In genomic region chr11:106154091-106154490, GRCm38 (mm10) we compare ENCODE assay signal across 20 mouse cellular contexts. TPM values are rescaled to one million over a fixed set of nuclear protein-coding genes. Genes with fewer than 3 reads are reported as not detected.
DNase-seq lines count a peak whose midpoint lies in the region; ATAC-seq and TF ChIP-seq lines count a peak whose summit lies in the region.
"Had no signal": no experiment of that assay in that cellular context is flagged by ENCODE, and none has a peak within 500 bp of the region (broad histone marks: within the 10 kb centered on the region; RNA-seq: fewer than 3 reads in every experiment).

No protein-coding gene starts in this region.

- DNase-seq in embryonic facial prominence, embryonic 10.5 days (ENCODE audit: low spot score): no peak
- no peak for DNase-seq in layer of hippocampus, adult 2 months (ENCODE audit: low spot score in 2 of 2)
- no peak for DNase-seq in layer of hippocampus, adult 9-10 months (ENCODE audit: low spot score)
- no peak for DNase-seq in neural tube, embryonic 10.5 days (ENCODE audit: extremely low spot score, low spot score)
- peak; percentile 16 for DNase-seq in retina, embryonic 14.5 days (ENCODE audit: low spot score)
- DNase-seq in ovary, postnatal 10 days (ENCODE audit: low spot score): no peak
- DNase-seq: adrenal gland, postnatal 36 days; cerebellum, adult 2 months; kidney, adult 18-20 months; layer of hippocampus, postnatal 36 days; right cerebral cortex, postnatal 25 days had no signal

- no peak overlapping the region for H3K4me2 ChIP-seq in embryonic facial prominence, embryonic 12.5 days (replicated peaks)
- no peak overlapping the region for H3K4me2 ChIP-seq in neural tube, embryonic 13.5 days
- H3K4me2 ChIP-seq: heart, embryonic 15.5 days; hindbrain, embryonic 15.5 days; lung, embryonic 15.5 days had no signal

- no peak overlapping the region for H3K4me3 ChIP-seq in embryonic facial prominence, embryonic 12.5 days
- no peak overlapping the region for H3K4me3 ChIP-seq in embryonic facial prominence, embryonic 10.5 days
- no peak overlapping the region for H3K4me3 ChIP-seq in layer of hippocampus, adult 2 months
- no peak overlapping the region for H3K4me3 ChIP-seq in neural tube, embryonic 13.5 days
- H3K4me3 ChIP-seq: heart, embryonic 15.5 days; hindbrain, embryonic 15.5 days; lung, embryonic 15.5 days had no signal

- no peak for TF ChIP-seq CTCF in layer of hippocampus, adult 2 months (conservative IDR thresholded peaks at IDR 0.05)

- no peak for ATAC-seq in embryonic facial prominence, embryonic 12.5 days (ENCODE audit: insufficient number of reproducible peaks, insufficient read depth, low FRiP score, low TSS enrichment)
- ATAC-seq in neural tube, embryonic 13.5 days (ENCODE audit: low read depth): no peak
- ATAC-seq: Patski had no signal

- H3K36me3 ChIP-seq in embryonic facial prominence, embryonic 12.5 days: peaks cover 90% of the 10 kb centered on the region
- H3K36me3 ChIP-seq in embryonic facial prominence, embryonic 10.5 days (replicated peaks): peaks cover 99% of the 10 kb centered on the region
- H3K36me3 ChIP-seq in neural tube, embryonic 13.5 days: peaks cover 89% of the 10 kb centered on the region

- 78% methylated on average over 5 of the region's 5 CpGs for WGBS in embryonic facial prominence, embryonic 12.5 days
- WGBS in embryonic facial prominence, embryonic 10.5 days: 84% methylated on average over 5 of the region's 5 CpGs
- 85% methylated on average over 5 of the region's 5 CpGs for WGBS in neural tube, embryonic 13.5 days

- H3K9me3 ChIP-seq in embryonic facial prominence, embryonic 12.5 days: no peaks in the 10 kb centered on the region
- H3K9me3 ChIP-seq in embryonic facial prominence, embryonic 10.5 days: no peaks in the 10 kb centered on the region
- H3K9me3 ChIP-seq in neural tube, embryonic 13.5 days: no peaks in the 10 kb centered on the region
- H3K9me3 ChIP-seq: heart, embryonic 15.5 days; hindbrain, embryonic 15.5 days; lung, embryonic 15.5 days had no signal

- peaks cover 24% of the 10 kb centered on the region for H3K4me1 ChIP-seq in embryonic facial prominence, embryonic 12.5 days
- H3K4me1 ChIP-seq in embryonic facial prominence, embryonic 10.5 days: peaks cover 30% of the 10 kb centered on the region
- peaks cover 34% of the 10 kb centered on the region for H3K4me1 ChIP-seq in neural tube, embryonic 13.5 days (replicated peaks)

- no peak overlapping the region for H3K9ac ChIP-seq in embryonic facial prominence, embryonic 12.5 days
- no peak overlapping the region for H3K9ac ChIP-seq in neural tube, embryonic 13.5 days
- H3K9ac ChIP-seq: heart, embryonic 15.5 days; hindbrain, embryonic 15.5 days; lung, embryonic 15.5 days had no signal

- 0 out of 2 replicates have a peak overlapping the region, but pooled peaks have one; percentile 36 for H3K27ac ChIP-seq in embryonic facial prominence, embryonic 12.5 days
- no peak overlapping the region for H3K27ac ChIP-seq in embryonic facial prominence, embryonic 10.5 days (replicated peaks)
- peak overlapping the region; percentile 99 for H3K27ac ChIP-seq in layer of hippocampus, adult 2 months
- peak overlapping the region; percentile 42; the same call in 1 of the 2 replicates for H3K27ac ChIP-seq in neural tube, embryonic 13.5 days (replicated peaks)
- H3K27ac ChIP-seq: hindbrain, embryonic 15.5 days; lung, embryonic 15.5 days had no signal

- no peaks in the 10 kb centered on the region for H3K27me3 ChIP-seq in embryonic facial prominence, embryonic 12.5 days
- H3K27me3 ChIP-seq in embryonic facial prominence, embryonic 10.5 days (replicated peaks; ENCODE audit: low read depth, poor library complexity, severe bottlenecking): no peaks in the 10 kb centered on the region
- no peaks in the 10 kb centered on the region for H3K27me3 ChIP-seq in neural tube, embryonic 13.5 days
- H3K27me3 ChIP-seq: heart, embryonic 15.5 days; hindbrain, embryonic 15.5 days; lung, embryonic 15.5 days; Patski had no signal

RNA-seq across cellular contexts. Expression of gene Gm10840, which starts 6.6 kb away (rescaled TPM):
- not detected in 2 replicates for polyA plus RNA-seq in embryonic facial prominence, embryonic 12.5 days (2016; fragmentation: Nextera tagmentation; extraction: Ambion mirVana)
- polyA plus RNA-seq in embryonic facial prominence, embryonic 10.5 days (2016; fragmentation: Nextera tagmentation; extraction: Ambion mirVana): 1.5 TPM in 1 of 2 replicates, not detected in the other
- total RNA-seq in layer of hippocampus, adult 2 months (2021): not detected
- polyA plus RNA-seq in neural tube, embryonic 13.5 days (2015; fragmentation: Nextera tagmentation; extraction: Ambion mirVana): not detected in 2 replicates
- total RNA-seq: adrenal gland, postnatal 36 days; gastrocnemius, adult 18-20 months; granulocyte monocyte progenitor cell, adult 5-6 weeks had no signal
- polyA plus RNA-seq: cerebellum, adult 2 months; heart, embryonic 15.5 days; lung, embryonic 15.5 days; Patski; urinary bladder, adult 2 months had no signal

RNA-seq across cellular contexts. Expression of gene Limd2, which starts 6.6 kb away (rescaled TPM):
- polyA plus RNA-seq in embryonic facial prominence, embryonic 12.5 days (2016; fragmentation: Nextera tagmentation; extraction: Ambion mirVana): 467 and 469 TPM in 2 replicates
- 445 and 476 TPM in 2 replicates for polyA plus RNA-seq in embryonic facial prominence, embryonic 10.5 days (2016; fragmentation: Nextera tagmentation; extraction: Ambion mirVana)
- total RNA-seq in layer of hippocampus, adult 2 months (2021): 100 to 1,000 TPM; 153 TPM
- 171 and 187 TPM in 2 replicates for polyA plus RNA-seq in neural tube, embryonic 13.5 days (2015; fragmentation: Nextera tagmentation; extraction: Ambion mirVana)

RNA-seq across cellular contexts. Expression of gene Strada, which starts 47.9 kb away (rescaled TPM):
- polyA plus RNA-seq in embryonic facial prominence, embryonic 12.5 days (2016; fragmentation: Nextera tagmentation; extraction: Ambion mirVana): 34.8 and 35.4 TPM in 2 replicates
- 40.0 and 40.4 TPM in 2 replicates for polyA plus RNA-seq in embryonic facial prominence, embryonic 10.5 days (2016; fragmentation: Nextera tagmentation; extraction: Ambion mirVana)
- 10 to 100 TPM; 32.0 to 34.3 TPM for total RNA-seq in layer of hippocampus, adult 2 months (2021)
- polyA plus RNA-seq in neural tube, embryonic 13.5 days (2015; fragmentation: Nextera tagmentation; extraction: Ambion mirVana): 32.8 and 33.5 TPM in 2 replicates
